Mouse (Mus musculus) left cerebral cortex, adult 9 months (tissue): ENCODE results near the gene Alg9.

Source experiments
- DNase-seq, 2 experiments: peaks; one replicate each; pipeline ENCODE4 v3.0.0; 2022; ENCODE audit warnings: low spot score in 2 of 2

Gene Alg9

DNA sequence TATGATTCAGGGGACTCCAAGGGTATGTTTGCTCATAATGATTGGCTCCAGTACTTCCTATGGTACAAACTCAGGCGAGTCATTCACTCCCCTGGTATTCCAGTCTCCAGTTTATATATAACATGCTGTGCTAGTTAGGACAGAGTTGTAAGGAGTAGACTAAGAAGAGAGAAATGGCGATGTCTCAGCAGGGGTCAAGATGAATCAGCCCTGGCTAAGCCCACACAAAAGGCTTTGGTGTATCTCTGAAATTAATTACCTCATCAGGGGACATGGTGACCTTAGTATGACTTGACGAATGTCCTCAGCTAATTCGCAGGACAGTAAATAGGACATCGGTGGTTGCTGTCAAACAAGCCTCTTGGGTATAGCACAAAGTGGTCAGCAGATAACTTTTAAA lies 18.1 kb upstream of the Alg9 start:
- no peak for DNase-seq

DNA sequence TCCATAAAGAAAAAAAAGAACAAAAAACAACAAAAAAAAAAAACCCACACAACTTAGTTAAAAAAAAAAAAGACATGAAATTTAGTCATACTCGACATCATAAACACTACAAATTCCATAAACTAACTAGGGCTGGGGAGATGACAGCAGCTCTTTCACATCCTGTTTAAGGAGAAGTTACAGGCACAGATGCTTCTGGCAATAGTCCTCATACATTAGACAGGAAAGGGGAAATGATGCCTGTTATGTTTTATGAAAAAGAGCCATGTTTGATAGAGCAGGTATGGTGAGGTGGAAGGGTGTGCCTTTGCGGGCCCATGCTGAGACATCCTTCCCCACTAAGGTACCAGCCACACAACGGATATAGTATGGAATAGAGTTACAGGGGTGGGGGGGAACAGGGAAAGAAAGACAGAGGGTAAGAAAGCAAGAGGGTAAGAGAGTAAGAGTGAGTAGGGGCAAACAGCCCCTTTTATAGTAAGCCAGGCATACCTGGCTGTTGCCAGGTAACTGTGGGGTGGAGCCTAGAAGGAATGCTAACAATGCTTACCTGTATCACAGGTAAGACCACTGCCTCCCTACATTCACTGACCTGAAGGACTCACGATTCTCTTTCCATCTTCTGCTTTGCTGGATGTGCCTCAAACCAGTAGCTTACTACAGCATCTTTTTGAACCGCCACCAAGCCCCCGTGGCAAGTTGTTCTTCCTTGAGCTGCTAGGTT lies 13.1 kb upstream of the Alg9 start:
- DNase-seq, result no peak

DNA sequence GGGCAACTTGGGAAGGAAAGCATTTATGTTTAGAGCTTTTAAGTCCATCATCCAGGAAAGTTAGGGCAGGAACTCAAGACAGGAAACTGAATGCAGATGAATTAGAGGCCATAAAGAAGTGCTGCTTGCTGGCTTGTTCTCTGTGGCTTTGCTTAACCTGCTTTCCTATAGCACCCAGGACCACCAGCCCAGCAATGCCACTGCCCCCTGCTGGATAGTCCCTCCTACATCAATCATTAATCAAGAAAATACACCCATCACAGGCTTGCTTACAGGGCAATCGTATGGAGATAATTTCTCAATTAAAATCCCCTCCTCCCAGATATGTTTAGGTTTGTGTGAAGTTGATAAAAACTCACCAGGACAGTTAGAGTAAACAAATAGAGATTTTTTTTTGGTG lies 11.5 kb upstream of the Alg9 start:
- no peak for DNase-seq

DNA sequence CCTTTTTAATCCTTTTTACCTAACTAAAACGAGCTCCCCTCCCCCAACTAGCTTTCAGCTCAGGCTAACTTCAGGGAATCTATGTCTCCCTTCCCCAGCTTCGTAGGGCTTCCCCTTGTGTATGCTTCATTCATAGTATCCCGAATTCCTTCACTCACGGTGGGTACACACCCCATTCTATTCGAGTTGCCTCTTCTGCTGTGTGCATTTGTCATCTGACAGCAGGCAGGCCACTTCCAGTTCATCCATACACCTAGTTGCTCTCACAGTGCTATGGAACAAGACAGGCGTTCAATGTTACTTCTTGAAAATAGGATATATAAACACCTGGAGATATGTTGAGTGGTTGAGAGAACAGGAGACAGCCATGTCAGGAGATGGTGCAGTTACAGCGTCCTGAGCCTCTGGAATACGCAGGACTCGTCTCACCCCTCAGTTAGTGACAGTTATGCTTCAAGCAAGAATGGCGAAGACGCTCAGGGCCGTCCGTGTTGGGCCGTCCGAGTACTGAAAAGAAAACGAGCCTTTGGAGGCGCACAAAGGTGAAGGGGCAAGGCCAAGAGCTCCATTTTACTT lies 7.2 kb upstream of the Alg9 start:
- DNase-seq, result no peak

DNA sequence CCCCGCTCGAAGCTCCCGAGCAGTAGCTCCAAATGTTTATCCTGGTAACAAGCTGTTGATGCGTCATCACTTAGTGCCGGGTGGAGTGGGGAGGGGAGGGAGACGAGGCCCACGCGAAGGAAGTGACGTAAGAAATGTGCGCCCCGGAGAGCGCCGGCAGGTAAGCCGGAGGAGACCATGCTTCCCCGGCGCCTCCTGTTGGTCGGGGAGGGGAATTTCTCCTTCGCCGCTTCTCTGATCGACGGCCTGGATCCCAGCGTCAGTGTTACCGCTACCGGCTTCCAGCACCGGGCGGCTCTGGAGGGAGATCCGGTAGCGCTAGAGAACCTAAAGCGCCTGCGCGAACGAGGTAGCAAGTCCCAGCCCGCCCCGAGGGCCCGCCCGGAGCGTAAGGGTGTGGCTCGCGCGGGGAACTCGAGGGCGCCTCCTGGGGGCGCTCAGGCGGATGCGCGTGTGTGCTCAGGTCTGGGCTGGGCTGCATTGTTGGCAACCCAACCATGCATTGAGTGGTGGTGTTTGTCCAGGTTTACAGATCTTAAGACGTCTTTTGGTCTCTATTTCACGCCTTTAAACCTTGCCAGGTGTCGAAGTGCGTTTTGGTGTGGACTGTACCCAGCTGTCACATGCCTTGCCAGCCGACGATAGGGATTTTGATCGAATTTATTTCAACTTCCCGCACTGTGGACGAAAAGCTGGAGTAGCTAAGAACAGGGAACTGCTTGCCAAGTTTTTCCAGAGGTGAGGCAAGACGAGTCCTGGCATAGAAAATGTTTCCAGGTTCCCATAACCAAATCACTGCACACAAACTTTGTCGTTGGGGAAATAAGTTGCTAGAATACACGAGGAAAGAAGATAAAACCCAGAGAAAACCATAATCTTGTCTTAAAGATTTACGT lies 6.5 kb upstream of the Alg9 start, which contains the start of gene Fdxacb1:
Fdxacb1 (plus strand) TSS at position 130 of the 896 bp plus-strand sequence.
- DNase-seq, result peak; percentile 97 to 99

DNA sequence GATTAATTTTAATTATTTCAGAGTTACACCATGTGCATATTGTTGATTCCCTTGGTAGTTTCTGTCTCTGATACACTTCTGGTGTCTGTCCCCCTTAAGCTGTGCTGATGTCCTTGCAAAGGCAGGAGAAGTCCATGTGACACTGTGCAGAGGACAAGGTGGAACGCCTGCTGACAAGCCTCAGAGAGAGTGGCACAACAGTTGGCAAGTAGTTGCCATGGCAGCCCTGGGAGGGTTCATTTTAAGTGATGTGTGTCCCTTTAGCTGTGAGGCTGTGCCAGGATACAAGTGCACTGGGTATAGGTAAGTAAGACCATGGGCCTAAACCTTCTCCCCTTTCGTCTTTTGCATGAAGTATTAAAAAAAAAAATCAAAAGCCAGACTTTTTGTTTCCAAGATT lies 4.8 kb upstream of the Alg9 start:
- no peak for DNase-seq

DNA sequence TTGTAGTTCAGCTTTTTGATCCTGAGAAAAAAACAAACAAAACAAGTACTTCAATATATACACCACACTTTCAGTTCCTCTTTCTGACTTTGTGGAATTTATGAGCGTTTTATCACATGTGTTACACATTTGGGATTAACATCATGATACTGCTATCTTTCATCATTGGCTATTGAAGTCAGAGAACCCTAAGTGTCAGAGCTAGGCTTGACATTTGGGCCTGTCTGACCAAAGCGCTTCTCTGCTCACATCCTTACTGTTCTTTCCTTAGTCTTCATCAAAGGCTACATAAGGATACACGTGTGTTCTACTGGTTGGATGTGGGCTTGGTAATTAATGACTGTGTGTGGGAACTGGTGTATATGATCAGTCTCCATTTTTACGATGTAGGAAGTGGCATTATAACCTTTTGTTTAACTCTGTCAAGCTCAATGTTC lies 775 bp upstream of the Alg9 start:
- no peak for DNase-seq

DNA sequence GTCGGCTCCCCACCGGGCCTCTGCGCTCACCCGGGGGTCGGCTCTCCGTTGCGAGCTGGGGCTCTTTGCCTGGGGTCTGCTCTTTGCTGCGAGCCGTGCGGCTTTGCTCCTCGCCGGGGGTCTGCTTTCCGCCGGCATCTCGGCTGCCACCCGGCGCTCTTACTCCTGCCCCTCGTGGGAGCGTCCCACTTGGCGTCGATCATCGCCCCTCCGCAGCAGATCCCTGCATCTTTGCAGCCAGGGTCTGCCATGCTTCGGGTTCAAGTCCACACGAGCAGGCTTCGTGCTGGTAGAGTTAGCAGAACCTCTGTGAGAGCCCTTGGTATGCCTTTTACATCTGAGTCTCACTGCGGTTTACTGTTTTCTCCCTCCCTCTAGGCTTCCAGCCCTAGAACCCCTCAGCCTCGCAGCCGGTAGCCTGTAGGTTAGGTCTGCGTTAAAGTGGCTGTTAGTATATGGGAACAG lies 875 bp downstream of the Alg9 start:
- no peak for DNase-seq

DNA sequence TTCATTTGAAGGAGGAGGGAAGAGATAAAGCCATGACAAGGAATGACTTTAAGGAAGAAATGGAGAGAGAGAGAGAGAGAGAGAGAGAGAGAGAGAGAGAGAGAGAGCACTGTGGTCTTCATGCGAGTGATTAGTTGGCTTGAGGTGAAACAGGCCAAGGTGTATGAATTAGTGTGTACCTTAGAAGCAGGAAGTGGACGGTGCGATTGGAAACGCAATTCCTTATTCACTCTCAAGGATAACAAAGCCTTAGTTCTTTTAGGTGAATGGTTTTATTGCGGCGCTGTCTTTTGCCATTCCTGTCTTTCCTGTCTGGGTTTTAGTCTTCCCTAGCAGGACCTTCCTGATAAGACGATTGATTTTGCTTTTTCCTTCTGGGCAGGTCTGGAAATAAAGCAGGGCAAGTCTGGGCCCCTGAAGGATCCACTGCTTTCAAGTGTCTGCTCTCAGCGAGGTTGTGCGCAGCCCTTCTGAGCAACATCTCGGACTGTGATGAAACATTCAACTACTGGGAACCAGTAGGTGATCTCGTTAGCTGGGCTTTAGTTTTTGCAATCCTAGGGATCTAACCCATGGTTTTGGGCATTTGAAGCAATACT lies 1.4 kb downstream of the Alg9 start:
- no peak for DNase-seq

DNA sequence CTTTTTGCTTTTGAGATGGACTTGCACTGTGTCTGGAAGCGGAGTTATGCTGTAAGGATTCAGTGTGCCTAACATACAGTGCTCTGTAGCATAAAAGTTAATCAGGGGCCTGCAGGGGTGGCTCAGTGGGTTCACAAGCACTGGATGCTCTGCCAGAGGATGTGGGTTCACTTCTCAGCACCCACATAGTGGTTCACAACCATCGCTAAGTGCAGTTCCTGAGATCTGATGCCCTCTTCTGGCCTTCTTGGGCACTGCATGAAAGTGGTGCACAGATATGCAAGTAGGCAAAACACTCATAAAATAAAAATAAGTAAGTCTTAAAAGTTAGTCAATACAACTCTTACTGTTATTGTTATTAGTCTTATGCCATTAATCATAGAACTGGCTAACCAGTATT lies 7.3 kb downstream of the Alg9 start:
- DNase-seq, result no peak

DNA sequence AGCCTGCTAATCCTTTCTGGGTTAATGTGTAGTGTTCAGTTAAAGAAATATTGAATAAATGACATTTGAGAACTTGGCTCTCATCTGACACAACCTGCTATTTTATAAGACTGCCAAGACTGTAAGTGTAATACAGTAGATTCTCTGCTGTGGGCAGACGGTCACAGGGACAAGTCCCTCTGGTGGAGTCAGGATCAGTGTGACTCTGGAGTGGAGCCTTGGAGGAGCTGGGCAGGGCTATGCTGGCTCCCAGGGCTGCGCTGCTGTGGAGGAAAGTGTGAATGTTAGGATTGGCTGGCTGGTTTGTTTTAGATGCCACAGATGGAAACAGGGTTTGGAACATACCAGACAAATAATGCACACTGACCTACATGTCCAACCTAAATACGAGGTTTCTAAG lies 20.4 kb downstream of the Alg9 start:
- no peak for DNase-seq

DNA sequence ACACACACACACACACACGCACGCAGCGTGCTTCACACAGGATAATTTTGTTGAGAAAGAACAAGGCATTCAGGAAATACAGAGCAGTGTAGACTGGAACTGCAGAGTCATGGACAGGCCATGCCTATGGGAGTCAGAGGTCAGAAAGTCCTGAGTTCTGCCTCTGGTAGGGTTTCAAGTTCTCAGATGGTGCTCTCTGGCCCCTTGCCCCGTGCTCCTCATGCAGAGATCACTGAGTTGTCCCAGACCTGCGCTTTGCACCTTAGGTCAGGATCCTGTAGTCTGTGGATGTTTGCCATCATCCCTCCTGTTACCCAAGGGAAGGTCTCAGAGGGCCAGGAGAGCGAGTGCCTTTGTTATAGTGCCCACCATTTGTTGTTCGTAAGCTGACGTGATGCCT lies 22.0 kb downstream of the Alg9 start:
- DNase-seq, result no peak

DNA sequence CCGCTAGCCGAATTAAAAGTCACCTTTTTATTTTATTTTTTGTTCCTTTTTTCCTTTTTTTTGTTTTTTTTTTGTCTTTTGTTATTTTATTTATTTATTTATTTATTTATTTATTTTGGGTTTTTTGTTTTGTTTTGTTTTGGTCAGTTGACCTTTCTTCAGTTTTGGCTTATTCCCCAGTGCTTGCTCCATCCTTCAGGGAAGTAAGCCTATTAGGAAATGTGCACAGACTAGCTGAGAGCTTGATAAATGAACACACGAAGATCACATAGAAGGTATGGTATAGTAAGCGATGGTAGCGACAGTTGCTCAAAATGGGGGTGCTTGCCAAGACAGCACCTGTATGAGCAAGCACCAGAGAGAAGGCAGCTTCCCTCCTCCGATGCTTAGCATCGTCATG lies 22.8 kb downstream of the Alg9 start:
- DNase-seq, result no peak

DNA sequence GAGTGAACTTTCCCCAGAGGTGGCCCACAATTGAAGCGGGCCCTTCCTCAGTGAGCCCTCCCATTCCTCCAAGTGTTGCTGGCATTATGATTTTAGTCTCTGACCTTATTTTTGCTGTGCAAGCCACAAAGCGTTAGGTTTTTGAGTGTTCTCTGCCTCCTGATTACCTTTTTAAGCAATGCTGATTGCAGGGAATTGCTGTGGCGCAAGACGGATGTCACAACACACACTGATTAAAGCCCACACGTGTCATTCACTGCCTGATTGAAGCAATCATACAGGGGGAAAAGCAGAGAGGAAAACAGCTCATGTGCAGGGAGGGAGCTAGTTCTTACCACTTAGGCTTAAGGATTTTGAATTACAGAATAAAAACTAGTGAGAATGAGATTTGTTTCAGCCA lies 23.5 kb downstream of the Alg9 start:
- DNase-seq, result no peak

DNA sequence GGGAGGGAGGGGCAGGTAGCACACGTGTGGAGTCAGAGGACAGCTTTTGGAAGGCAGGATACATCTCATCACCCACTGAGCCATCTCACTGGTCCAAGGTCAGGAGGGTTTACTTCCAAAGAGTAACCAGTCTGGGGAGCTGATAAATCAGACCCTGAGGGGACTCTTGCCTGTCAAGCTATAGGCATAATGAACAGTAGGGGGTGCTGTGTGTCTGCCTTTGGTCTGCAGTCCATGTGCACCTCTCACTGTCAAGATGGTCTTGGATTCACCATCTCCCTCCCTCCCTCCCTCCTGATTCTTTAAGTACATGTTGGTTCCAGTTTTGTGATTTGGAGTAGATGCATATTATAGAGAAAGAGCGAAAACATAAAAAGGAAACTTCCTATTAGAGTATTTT lies 26.2 kb downstream of the Alg9 start:
- peak in 1 of 2 experiments; percentile 43 for DNase-seq

DNA sequence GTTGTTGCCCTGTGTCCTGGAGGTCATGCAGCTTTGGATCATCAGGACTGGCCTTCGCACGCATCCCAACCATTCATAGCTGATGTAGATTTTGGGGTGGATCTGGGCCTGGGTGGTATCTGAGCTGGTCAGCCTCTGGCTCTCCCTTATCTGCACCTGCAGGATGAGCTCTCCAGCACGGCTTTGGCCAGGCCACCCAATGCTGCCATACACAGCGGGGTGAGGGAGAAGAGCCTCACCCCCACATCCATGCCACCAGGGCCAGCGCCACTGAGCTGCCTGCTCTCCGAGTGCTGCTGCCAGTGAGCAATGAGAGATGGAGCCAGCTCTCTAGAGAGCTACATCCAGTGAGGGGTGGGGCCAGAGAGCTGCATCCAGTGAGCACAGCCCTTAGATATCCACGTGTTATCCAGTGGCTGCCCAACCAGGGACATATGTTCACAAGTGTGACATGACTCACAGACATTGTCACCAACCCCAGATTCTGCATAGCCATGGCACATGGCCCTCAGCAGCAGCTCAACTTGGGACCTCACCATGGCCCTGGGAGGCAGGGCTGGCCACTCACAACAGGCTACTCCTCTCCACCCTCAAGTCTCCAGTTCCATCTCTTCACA lies 28.3 kb downstream of the Alg9 start:
- DNase-seq, result no peak

DNA sequence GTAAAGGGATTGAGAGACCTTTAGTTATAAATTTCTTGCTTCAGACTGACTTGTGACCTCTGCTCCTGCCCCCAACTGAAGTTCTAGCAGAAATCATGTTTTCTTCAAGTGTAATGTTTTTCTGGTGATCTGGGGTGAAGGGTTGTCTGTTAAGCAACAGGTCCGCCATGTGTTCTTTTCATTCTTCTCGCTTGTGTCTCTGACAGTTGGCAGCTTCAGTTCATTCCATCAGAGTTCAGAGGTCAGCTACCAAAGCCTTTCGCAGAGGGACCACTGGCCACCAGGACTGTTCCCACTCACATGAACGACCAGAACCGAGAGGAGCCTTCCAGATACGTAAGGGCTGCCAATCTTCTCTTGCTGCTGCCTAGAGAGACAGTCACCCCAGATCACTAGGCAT lies 33.7 kb downstream of the Alg9 start:
- no peak for DNase-seq

DNA sequence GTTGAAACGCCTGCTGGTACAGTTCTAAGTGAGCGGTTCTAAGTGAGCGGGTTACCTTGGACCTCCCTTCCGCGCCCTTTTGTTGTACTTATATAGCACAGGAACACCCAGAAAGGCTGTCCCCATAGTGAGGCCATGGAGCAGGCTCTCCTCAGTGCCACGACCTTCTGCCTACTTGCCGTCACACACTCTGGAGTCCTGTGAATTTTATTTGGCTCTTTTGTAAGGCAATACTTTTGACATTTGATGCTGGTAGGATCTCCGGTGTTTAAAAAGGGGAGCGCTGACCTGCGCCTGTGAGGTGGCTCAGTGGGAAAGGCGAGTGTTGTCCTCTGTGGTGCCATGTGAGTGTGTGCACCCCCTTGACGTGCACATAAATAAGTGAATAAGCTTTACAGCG lies 34.3 kb downstream of the Alg9 start:
- no peak for DNase-seq

DNA sequence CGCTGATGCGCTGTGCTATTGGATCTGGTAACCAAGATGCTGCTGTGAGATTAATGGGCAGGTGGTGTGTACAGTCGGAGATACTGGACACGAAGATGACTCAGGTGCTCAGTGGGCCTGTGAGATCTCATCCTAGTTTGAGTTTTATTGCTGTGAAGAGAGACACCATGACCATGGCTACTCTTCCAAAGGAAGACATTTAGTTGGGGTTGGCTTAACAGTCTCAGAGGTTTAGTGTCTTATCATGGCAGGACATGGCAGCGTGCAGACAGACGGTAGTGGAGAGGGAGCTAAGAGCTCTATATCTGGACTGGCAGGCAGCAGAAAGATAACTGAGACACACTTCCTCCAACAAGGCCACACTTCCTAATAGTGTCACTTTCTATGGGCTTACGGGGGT lies 36.4 kb downstream of the Alg9 start:
- DNase-seq, result no peak

DNA sequence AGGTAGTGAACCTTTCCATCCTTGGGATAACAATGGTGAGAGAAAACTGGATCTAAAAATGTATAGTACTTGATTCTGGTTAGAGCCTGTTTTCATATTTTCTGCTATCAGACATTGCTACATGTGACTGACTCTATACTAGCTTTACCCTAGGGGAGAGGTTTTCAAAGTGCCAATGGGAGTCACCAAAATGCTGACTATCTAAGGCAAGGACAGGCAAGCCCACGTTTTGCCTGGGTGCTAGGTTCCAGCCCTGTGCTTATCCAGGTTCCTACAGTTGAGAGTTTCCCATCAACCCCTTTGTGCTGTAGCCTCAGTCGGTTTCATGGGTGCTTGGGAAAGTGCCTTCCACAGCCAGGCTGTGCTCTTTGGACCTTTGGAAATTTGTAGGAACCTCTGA lies 36.9 kb downstream of the Alg9 start:
- DNase-seq, result no peak

DNA sequence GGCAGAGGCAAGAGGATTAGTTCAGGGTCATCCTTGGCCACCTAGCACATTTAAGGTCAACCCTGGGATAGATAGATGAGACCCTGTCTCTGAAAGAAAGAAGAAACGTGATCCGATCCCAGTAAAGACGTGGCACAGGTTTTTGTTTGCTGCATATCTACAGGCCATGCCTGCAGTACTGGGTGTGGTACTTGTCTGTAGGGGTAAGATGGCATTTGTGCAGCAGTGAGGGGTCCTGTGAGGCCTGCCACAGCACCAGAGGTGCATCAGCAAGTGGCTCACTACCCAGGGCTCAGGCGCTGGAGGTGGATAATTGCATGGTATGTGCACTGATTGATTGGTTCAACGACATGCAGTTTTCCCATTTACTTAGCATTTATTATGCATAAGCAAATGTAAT lies 39.0 kb downstream of the Alg9 start:
- DNase-seq, result no peak

DNA sequence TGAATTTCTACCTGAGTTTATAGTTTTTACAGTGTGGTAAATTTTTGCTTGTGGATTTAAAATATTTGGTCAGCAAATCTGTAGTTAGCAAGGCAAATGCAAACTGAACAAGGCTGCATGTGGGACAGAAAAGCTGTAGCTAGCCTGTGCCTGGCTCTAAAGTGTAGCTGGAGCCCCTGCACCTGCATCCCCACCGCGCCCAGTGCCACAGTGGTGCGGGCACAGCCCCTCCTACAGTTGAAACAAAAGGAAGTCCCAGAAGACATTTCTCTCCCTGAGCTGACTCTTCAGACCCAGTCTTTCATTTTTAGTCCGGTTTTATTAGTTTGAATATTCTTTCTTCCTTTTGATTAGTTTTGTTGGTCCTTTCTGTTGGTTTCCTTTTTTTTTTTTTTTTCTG lies 40.8 kb downstream of the Alg9 start:
- no peak for DNase-seq
